Mouse (Mus musculus) testis, adult 2 months (tissue): Measurements from ENCODE around the gene Gm9918. TPM values are rescaled to one million over a fixed set of nuclear protein-coding genes. Genes with fewer than 3 reads are reported as not detected.

Experiments used
- H3K27ac ChIP-seq: fragments of 200-500 bp; 2 replicates; pipeline ENCODE4 v1.5.1; 2012; ENCODE audit warnings: low read depth, low read length; ENCODE audit not compliant: control insufficient read depth, insufficient read depth
- H3K27me3 ChIP-seq: fragments of 200-500 bp; 2 replicates; pipeline ENCODE4 v1.6.1; 2012; ENCODE audit warnings: mild to moderate bottlenecking, low read length, moderate library complexity; ENCODE audit not compliant: control insufficient read depth, insufficient read depth
- H3K36me3 ChIP-seq: fragments of 200-500 bp; 2 replicates; pipeline ENCODE4 v1.6.1; 2012; ENCODE audit warnings: mild to moderate bottlenecking, low read length; ENCODE audit not compliant: control insufficient read depth, insufficient read depth
- H3K4me1 ChIP-seq: fragments of 200-500 bp; 2 replicates; pipeline ENCODE4 v1.6.1; 2012; ENCODE audit warnings: low read length; ENCODE audit not compliant: control insufficient read depth, insufficient read depth
- H3K4me3 ChIP-seq: fragments of 200-500 bp; 2 replicates; pipeline ENCODE4 v1.5.1; 2012; ENCODE audit warnings: low read depth, mild to moderate bottlenecking, low read length, moderate library complexity, mixed read lengths; ENCODE audit not compliant: control insufficient read depth
- CTCF ChIP-seq: fragments of 200-500 bp; IDR thresholded peaks from 2 replicates; pipeline ENCODE4 v1.5.1; 2012; ENCODE audit warnings: low read depth, mild to moderate bottlenecking, inconsistent platforms, low read length, moderate library complexity; ENCODE audit not compliant: control insufficient read depth, insufficient read depth, insufficient replicate concordance
- POLR2A ChIP-seq: fragments of 200-500 bp; IDR thresholded peaks from 2 replicates; pipeline ENCODE4 v1.6.1; 2012; ENCODE audit warnings: low read depth, mild to moderate bottlenecking, inconsistent platforms, low read length, moderate library complexity; ENCODE audit not compliant: control insufficient read depth
- polyA plus RNA-seq: library from polyadenylated mRNA; depleted of rRNA; stranded (reverse); fragments of >200 nt; gene quantifications from 2 replicates; pipeline ENCODE4 v1.2.3, GENCODE M21; 2012

The Gm9918 gene
- polyA plus RNA-seq, 1 experiment = 0.10 TPM

DNA sequence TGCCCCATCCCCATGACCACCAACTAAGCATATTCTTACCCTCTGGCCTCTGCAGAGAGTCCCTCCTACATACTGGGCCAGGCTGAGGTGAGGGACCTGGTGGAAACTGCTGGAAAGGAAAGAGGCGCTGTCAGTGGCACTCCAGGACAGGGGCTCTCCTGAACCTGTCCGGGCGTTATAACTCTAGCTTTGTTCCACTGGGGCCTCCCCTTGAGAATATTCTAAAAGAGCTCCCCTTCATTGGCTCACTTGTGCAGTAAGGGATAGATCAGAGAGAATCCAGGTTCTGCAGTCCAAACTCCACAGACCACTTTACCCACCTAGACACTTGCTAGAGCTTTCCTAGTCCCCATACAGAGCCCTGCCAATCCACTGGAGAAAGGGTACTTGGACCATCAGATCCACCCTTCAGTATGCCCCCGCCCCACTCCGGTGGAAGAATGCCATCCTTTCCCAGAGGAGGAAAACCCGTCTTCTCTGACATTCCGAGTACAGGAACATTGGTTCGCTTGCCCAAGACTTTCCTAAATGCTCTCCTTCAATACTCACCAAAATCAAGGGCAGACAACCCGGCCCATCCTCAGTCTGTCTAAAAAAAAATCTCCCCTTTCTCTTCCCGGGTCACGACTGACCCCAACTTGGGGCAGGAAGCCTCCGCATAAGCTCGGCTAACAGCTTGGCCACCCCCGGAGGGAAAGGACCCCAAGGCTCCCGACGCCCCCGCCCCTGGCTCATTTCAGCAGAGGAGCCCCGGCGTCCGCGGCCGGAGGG is 13.7 kb upstream of the Gm9918 start:
- Histone ChIP-seq H3K27ac (peak overlapping the region; percentile 7; the same call in 1 of the 2 replicates), H3K27me3 (no peaks in the 10 kb centered on the region), H3K4me1 (peaks cover 13% of the 10 kb centered on the region), H3K36me3 (no peaks in the 10 kb centered on the region), H3K4me3 (peak overlapping the region; percentile 74)
- TF ChIP-seq CTCF (no peak), POLR2A (no peak)

DNA sequence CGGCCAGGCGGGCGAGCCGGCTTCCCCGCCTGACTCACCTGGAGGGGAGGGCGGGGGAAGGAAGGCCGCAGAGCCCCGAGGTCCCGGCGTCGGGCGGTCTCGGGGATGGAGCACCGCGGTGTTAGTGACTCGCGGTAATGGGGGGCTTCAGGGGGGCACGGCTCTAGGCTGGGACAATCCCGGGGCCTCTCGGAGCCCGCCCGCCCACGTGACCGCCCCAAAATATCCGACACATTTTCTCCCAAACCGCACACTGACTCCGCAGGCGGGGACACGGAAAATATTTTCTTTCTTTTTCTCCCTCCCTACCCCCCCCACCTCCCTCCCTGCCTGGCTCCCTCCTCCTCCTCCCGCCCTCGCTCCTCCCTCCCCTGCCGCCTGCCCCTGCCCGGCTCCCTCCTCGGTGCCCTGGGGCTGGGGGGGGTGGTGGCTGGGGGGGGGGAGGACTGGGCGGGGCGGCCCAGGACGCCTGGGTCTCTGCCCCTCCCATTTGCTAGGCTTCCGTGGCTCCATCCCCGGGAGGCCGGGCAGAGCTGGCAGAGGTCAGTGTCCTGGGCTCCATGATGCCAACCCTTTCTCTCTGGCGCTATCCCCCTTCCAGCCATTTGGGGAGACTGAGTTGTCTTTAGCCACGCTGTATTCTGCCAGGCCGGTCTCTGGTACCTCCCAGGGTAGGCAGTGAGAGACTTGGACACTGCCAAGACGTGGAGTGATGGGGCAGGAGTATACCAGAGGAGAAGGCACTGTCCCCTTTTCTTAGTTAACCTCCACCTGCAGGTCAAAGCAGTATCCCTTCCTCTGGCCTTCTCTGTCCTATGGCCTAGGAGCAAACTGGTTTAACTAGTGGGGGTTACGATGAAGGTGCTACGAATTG is 12.9 kb upstream of the Gm9918 start, which contains the start of gene Rarg:
Rarg (minus strand) TSS at position 316 of the 874 bp plus-strand sequence.
- TF ChIP-seq POLR2A (no peak), CTCF (no peak)
- Histone ChIP-seq H3K4me3 (peak within 1 kb of the TSS; percentile 74), H3K36me3 (no peaks in the 10 kb centered on the region), H3K27ac (peak within 1 kb of the TSS; percentile 7), H3K4me1 (peaks cover 13% of the 10 kb centered on the region), H3K27me3 (no peaks in the 10 kb centered on the region)

- TF ChIP-seq POLR2A = no peak
- no peak for TF ChIP-seq CTCF
- Histone ChIP-seq H3K4me1 (peaks cover 13% of the 10 kb centered on the region), H3K27ac (no peak overlapping the region), H3K36me3 (no peaks in the 10 kb centered on the region), H3K4me3 (no peak overlapping the region), H3K27me3 (no peaks in the 10 kb centered on the region)
Observed at GRCm38 (mm10) chr15:102258076-102258470, 12.3 kb upstream of the Gm9918 start.

- TF ChIP-seq CTCF (no peak), POLR2A (no peak)
- peaks cover 13% of the 10 kb centered on the region for H3K4me1 ChIP-seq
- no peaks in the 10 kb centered on the region for H3K27me3 ChIP-seq
- H3K36me3 ChIP-seq = no peaks in the 10 kb centered on the region
- peak overlapping the region; percentile 62 for H3K4me3 ChIP-seq
- H3K27ac ChIP-seq = no peak overlapping the region
Observed at GRCm38 (mm10) chr15:102258581-102259253, 11.6 kb upstream of the Gm9918 start.

- Histone ChIP-seq H3K4me1 (peaks cover 6% of the 10 kb centered on the region), H3K27me3 (no peaks in the 10 kb centered on the region), H3K36me3 (no peaks in the 10 kb centered on the region), H3K27ac (no peak overlapping the region), H3K4me3 (no peak overlapping the region)
- no peak for TF ChIP-seq CTCF
- no peak for TF ChIP-seq POLR2A
Observed at GRCm38 (mm10) chr15:102262582-102262981, 7.8 kb upstream of the Gm9918 start.

GRCm38 (mm10) chr15:102263037-102263436 is 7.3 kb upstream of the Gm9918 start:
- Histone ChIP-seq H3K27me3 (no peaks in the 10 kb centered on the region), H3K4me1 (peaks cover 6% of the 10 kb centered on the region), H3K27ac (no peak overlapping the region), H3K4me3 (peak overlapping the region; percentile 1; the same call in 1 of the 2 replicates), H3K36me3 (no peaks in the 10 kb centered on the region)
- no peak for TF ChIP-seq POLR2A
- no peak for TF ChIP-seq CTCF
